Mouse (Mus musculus) midbrain, embryonic 13.5 days (tissue): ENCODE data around the gene Nfe2l3. TPM values are rescaled to one million over a fixed set of nuclear protein-coding genes. Genes with fewer than 3 reads are reported as not detected.

Experiments
- ATAC-seq: fragments of 200-750 bp; cut with Nextera tagmentation; 2 replicates; pipeline ENCODE4 v1.8.0; 2017; ENCODE audit warnings: mild to moderate bottlenecking, moderate TSS enrichment, moderate library complexity
- H3K27ac ChIP-seq: fragments of 300-500 bp; sonication (generic); 2 replicates; pipeline ENCODE4 v1.5.1; 2015; ENCODE audit warnings: inconsistent platforms, mild to moderate bottlenecking, moderate library complexity
- H3K27me3 ChIP-seq: fragments of 300-500 bp; sonication (generic); 2 replicates; pipeline ENCODE4 v1.6.1; 2015; ENCODE audit warnings: mild to moderate bottlenecking, inconsistent platforms
- H3K36me3 ChIP-seq: fragments of 300-500 bp; sonication (generic); 2 replicates; pipeline ENCODE4 v1.6.1; 2015; ENCODE audit warnings: mild to moderate bottlenecking, inconsistent platforms
- H3K4me1 ChIP-seq: fragments of 300-500 bp; sonication (generic); replicated peaks from 2 replicates; pipeline ENCODE4 v1.6.1; 2015; ENCODE audit warnings: inconsistent platforms
- H3K4me2 ChIP-seq: fragments of 300-500 bp; sonication (generic); replicated peaks from 2 replicates; pipeline ENCODE4 v1.6.1; 2015; ENCODE audit warnings: moderate library complexity, mild to moderate bottlenecking, inconsistent platforms
- H3K4me3 ChIP-seq: fragments of 300-500 bp; sonication (generic); replicated peaks from 2 replicates; pipeline ENCODE4 v1.5.1; 2015; ENCODE audit warnings: mild to moderate bottlenecking, inconsistent platforms
- H3K9ac ChIP-seq: fragments of 300-500 bp; sonication (generic); replicated peaks from 2 replicates; pipeline ENCODE4 v1.6.1; 2015; ENCODE audit warnings: mild to moderate bottlenecking, inconsistent platforms
- H3K9me3 ChIP-seq: fragments of 300-500 bp; sonication (generic); 2 replicates; pipeline ENCODE4 v1.6.1; 2016; ENCODE audit warnings: mild to moderate bottlenecking, inconsistent platforms
- WGBS: fragments of 180-500 bp; shearing (Covaris S2); methylation state at CpG from one replicate; pipeline ENCODE4 v1.1.7; 2015; 5-methylcytosine and 5-hydroxymethylcytosine counted together
- polyA plus RNA-seq: library from polyadenylated mRNA; unstranded; fragments of >200 nt; fragmentation: Nextera tagmentation; extraction: Ambion mirVana; gene quantifications from 2 replicates; pipeline ENCODE4 v1.2.1, GENCODE M21; 2015

Gene Nfe2l3
- polyA plus RNA-seq, 1 experiment from 2014 or later: 6.4 TPM

DNA sequence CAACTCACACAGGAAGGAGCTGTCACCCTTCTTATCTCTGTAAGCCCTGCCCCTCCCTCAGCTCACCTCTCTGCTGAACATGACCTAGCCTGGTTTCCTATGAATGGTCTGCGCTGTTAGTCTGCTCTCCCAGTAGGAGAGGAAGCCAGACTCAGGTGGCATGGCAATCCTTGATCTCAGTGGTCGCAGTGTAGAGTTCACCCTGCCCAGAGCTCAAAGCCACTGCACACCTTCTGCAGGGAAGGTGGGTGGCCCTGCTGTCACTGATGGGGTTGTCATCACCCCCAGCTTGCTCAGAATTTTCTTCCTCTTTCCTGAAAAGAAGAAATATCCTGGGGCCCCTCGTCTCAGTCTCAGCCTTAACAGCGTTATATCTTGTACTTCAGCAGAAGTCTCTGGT, 28.0 kb upstream of the Nfe2l3 start:
- Histone ChIP-seq H3K4me2 (no peak overlapping the region), H3K36me3 (no peaks in the 10 kb centered on the region), H3K27me3 (no peaks in the 10 kb centered on the region), H3K4me3 (no peak overlapping the region), H3K9me3 (no peaks in the 10 kb centered on the region), H3K4me1 (no peaks in the 10 kb centered on the region), H3K9ac (no peak overlapping the region), H3K27ac (no peak overlapping the region)
- 81% methylated on average over 4 of the region's 4 CpGs for WGBS
- no peak for ATAC-seq

DNA sequence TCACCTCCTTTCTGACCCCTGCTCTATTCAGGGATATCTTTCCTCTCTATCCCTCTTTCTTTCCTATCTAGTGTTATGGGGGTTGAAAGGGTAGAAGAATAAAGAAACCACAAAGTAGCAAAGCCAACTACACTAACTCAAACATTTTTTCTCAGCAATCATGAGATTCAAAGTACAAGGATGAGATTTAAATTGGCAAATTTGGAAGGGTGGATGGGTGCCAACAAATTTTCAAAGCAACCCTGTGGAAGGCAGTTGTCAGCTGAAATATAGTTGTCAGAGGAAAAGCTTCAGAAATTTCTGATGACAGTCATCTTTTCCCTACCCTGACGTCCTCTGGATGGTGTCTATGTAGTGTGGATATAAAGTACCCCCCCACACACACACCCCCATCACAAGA, 16.0 kb upstream of the Nfe2l3 start:
- no peak overlapping the region for H3K27ac ChIP-seq
- H3K9me3 ChIP-seq: no peaks in the 10 kb centered on the region
- no peaks in the 10 kb centered on the region for H3K4me1 ChIP-seq
- no peak for ATAC-seq
- H3K4me3 ChIP-seq: no peak overlapping the region
- WGBS: 52% methylated on average over 1 of the region's 1 CpGs
- no peaks in the 10 kb centered on the region for H3K27me3 ChIP-seq
- H3K4me2 ChIP-seq: no peak overlapping the region
- no peak overlapping the region for H3K9ac ChIP-seq
- H3K36me3 ChIP-seq: no peaks in the 10 kb centered on the region

DNA sequence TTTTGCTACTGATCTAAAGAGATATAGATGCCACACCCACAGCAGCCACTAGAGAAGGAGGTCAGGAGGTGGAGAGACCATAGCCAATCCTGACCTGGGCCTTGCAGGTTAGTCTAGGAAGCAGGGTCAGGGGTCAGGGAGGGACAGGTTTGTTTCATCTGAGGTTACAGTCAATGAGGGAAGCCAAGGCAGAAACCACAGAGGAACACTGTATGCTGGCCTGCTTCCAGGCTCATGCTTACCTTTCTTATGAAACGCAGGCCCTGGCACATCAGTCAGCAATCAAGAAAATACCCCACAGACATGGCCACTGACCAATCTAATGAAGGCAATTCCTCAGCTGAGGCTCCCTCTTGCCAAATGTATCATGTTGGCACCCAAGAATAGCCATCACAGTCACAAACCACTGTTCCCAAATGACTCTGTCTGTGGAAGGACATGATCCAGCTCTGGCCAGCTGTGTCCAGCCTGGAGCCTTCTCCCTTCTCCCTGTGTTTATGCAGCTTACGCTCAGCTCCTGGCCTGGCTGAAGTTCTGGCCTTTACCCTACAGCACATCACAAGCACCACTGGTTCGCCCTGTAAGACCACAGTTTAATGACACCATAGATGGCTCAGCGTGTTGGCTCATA, 15.0 kb upstream of the Nfe2l3 start:
- Histone ChIP-seq H3K27ac (no peak overlapping the region), H3K36me3 (no peaks in the 10 kb centered on the region), H3K4me3 (no peak overlapping the region), H3K4me2 (no peak overlapping the region), H3K9ac (no peak overlapping the region), H3K9me3 (no peaks in the 10 kb centered on the region), H3K4me1 (no peaks in the 10 kb centered on the region), H3K27me3 (0 out of 2 replicates have a peak, but pooled peaks cover 2% of the 10 kb centered on the region)
- ATAC-seq: no peak
- WGBS: 96% methylated on average over 4 of the region's 4 CpGs

DNA sequence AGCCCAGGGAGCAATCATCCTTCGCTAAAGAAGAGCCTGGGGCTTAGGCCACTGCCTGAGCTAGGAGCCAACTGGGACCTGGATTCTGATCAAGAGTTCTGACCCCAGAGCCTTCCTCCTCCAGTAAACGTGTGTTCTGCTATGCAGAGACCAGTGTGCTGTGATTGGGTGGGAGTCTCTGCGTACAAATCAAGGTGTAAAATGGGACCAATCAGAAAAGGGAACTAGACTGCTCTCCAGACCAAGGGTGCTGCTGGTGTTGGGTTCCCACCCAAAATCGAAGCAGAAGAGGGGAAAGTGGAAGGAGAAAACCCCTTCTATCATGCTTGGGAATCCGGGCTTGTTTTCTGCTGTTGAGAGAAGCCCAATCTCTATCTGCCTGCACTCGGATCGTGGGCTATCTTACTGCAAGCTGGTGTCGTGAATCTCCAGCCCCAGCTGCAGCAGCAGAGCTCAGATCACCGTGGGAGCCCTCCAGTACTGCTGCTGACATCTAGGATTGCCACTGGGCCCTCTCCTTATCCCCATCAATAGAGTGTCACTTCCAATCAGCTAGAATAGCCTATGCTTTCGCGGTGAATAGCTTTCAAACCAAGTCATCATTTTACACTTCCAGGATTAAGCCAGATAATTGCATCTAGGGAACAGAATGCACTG, 8.9 kb upstream of the Nfe2l3 start:
- no peak for ATAC-seq
- 53% methylated on average over 11 of the region's 11 CpGs for WGBS
- no peak overlapping the region for H3K4me2 ChIP-seq

DNA sequence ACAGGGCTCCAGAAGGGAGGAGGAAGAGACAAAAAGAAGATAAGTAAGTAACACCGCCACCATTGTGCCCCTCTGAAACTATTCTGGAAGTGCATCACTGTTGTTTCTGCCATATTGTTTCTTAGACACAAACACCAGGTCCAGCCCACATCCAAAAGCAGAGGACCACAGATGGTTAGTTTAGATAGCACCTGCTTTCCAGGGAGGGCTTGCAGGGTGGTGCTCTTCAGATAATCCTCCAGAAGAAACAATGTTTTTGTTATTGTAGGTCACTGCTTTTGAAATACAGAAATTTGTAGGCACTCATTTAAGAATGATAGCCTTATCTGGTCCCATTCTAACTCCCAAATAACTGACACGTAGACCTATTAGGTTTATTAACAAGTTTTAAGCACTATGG, 7.9 kb upstream of the Nfe2l3 start:
- Histone ChIP-seq H3K9ac (no peak overlapping the region), H3K4me1 (peaks cover 7% of the 10 kb centered on the region; the same call in 1 of the 2 replicates), H3K4me2 (no peak overlapping the region), H3K27ac (no peak overlapping the region), H3K36me3 (no peaks in the 10 kb centered on the region), H3K27me3 (0 out of 2 replicates have a peak, but pooled peaks cover 2% of the 10 kb centered on the region), H3K9me3 (no peaks in the 10 kb centered on the region), H3K4me3 (no peak overlapping the region)
- no peak for ATAC-seq
- 94% methylated on average over 2 of the region's 2 CpGs for WGBS

More for the DNA sequence above, 8.9 kb upstream of the Nfe2l3 start:
- no peaks in the 10 kb centered on the region for H3K9me3 ChIP-seq
- no peak overlapping the region for H3K9ac ChIP-seq
- H3K27me3 ChIP-seq: 0 out of 2 replicates have a peak, but pooled peaks cover 2% of the 10 kb centered on the region
- H3K4me1 ChIP-seq: peaks cover 7% of the 10 kb centered on the region; the same call in 1 of the 2 replicates
- H3K36me3 ChIP-seq: no peaks in the 10 kb centered on the region
- no peak overlapping the region for H3K27ac ChIP-seq
- H3K4me3 ChIP-seq: no peak overlapping the region

DNA sequence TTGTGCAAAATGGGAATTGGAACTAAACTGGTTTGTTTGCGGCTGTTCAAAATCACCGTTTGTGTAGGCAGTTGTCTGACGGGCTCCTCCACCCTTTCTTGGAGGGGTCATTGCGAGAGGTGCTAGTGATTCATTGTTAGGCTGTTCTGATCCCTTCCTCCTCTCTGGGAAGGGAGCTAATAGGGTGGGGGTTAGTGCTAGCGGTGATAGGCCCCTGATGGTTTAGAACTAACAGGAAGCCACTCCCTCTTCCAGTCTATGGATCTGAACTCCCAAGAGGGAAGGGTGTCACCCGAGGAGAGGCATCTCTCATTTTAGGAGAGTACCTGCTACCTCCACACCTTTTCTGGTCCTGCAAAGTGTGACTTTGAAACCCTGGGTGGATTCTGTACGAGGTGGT, 1.8 kb downstream of the Nfe2l3 start:
- Histone ChIP-seq H3K4me2 (peak overlapping the region; percentile 87), H3K9me3 (no peaks in the 10 kb centered on the region), H3K36me3 (no peaks in the 10 kb centered on the region), H3K9ac (no peak overlapping the region), H3K4me3 (peak overlapping the region; percentile 63), H3K27me3 (peaks cover 27% of the 10 kb centered on the region), H3K27ac (no peak overlapping the region), H3K4me1 (peaks cover 26% of the 10 kb centered on the region)
- 37% methylated on average over 7 of the region's 7 CpGs for WGBS
- ATAC-seq: no peak

DNA sequence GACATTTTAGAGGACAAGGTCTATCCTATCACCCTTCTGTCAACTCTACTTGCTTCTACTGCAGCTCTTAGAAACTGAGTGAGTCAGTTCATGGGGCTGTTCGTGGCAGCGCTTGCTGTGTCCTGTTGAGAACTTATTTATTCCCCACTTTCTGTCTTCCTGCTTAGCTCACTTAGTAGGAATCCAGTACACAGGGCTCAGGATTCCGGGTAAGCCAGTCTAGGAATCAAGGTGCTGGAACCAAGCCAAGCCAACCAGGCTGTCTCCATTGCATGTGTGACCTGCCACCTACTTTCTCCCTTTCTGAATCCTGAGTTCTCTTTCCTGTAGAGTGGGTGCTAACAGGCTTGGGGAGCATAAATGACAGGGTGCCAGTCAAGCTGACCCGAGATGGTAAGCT, 5.2 kb downstream of the Nfe2l3 start:
- no peak overlapping the region for H3K4me2 ChIP-seq

DNA sequence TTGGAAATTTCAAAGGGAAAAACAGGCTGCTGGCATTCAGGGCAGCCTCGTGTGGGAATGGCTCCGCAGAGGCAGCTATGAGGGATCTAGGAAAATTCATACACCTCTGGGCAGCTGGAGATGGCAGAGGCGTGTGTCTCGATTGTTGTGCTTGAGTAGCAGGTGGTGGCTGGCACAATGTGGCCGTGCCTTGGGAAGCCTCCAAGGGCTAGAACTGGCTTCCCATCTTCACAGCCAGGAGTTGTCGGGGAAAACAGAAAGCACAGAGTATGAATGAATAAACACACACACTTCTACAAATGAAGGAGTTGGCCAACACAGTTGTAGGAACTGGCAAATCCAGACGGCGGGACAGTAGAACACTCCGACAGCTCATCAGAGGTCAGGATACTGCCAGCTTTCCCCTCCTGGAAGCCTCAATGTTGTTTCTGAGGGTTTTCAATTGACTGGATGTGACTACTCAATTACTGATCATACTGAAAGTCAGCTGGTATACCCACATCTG, 6.4 kb downstream of the Nfe2l3 start:
- Histone ChIP-seq H3K27ac (no peak overlapping the region), H3K36me3 (no peaks in the 10 kb centered on the region), H3K9ac (no peak overlapping the region), H3K4me2 (no peak overlapping the region), H3K4me1 (peaks cover 8% of the 10 kb centered on the region), H3K9me3 (no peaks in the 10 kb centered on the region), H3K27me3 (peaks cover 14% of the 10 kb centered on the region), H3K4me3 (no peak overlapping the region)
- ATAC-seq: no peak
- 85% methylated on average over 9 of the region's 9 CpGs for WGBS

More for the DNA sequence above, 5.2 kb downstream of the Nfe2l3 start:
- Histone ChIP-seq H3K4me1 (peaks cover 20% of the 10 kb centered on the region), H3K9me3 (no peaks in the 10 kb centered on the region), H3K9ac (no peak overlapping the region), H3K36me3 (no peaks in the 10 kb centered on the region), H3K4me3 (no peak overlapping the region), H3K27me3 (peaks cover 24% of the 10 kb centered on the region), H3K27ac (no peak overlapping the region)
- WGBS: 90% methylated on average over 4 of the region's 4 CpGs
- ATAC-seq: no peak

DNA sequence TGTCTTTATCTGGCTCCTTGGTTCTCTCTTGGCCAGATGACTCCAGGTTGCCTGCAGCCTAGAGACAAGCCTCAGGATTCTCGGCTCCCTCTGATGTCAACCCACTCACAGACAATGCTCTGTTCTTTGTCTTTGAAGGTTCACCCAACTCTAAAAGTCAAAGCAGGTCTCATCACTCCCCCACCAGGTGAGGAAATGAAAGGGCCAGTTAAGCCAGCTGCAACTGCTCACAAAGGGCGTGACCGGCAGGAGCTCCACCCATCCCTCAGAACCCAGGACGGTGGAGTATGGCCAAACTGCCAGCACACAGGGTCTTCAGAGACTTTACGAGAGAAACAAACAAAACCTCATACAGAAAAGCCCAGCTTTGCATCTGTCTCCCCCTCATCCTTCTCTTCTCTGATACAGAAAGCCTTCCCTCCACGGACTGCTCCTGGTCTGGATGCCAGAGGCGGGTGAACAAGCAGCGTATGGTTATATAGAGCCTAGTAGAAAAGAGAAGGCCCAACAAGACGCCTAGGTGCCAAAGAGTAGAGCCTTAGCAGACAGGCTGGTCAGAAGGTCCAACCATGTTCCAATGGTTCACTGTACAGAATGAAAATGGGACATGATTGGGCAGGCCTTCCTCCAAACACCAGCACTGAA, 9.8 kb downstream of the Nfe2l3 start:
- Histone ChIP-seq H3K27me3 (no peaks in the 10 kb centered on the region), H3K9me3 (no peaks in the 10 kb centered on the region), H3K4me1 (no peaks in the 10 kb centered on the region), H3K9ac (no peak overlapping the region), H3K4me2 (no peak overlapping the region), H3K27ac (no peak overlapping the region), H3K36me3 (no peaks in the 10 kb centered on the region), H3K4me3 (no peak overlapping the region)
- 68% methylated on average over 9 of the region's 9 CpGs for WGBS
- no peak for ATAC-seq

DNA sequence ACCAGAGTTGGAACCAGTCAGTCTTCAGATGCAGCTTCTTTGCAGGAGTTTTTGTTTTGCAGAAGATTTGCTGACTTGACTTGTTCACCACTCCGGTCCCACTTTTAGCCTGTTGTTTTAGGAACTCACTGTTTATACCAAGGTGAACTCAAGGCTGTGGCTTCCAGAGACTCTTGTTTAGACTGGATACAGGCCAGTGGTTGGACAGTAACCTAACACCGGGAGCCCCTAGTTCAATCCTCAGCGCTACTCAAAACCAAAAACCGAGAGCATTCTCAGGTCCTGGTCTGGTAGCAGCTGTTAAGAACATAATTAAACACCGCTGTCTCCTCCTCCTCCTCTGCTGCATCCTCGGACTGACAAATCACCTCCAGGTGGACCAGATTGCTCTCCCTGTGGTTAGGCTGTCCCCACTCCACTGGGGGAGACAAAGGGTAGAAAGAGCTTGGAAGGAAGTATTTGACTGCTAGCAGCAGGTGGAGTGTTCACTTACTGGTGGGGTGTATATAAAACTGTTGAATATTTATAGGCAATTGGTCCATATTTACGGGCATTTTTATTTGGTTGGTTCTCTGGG, 20.5 kb downstream of the Nfe2l3 start:
- H3K27ac ChIP-seq: no peak overlapping the region
- H3K27me3 ChIP-seq: no peaks in the 10 kb centered on the region
- no peak overlapping the region for H3K9ac ChIP-seq
- H3K4me3 ChIP-seq: no peak overlapping the region
- no peaks in the 10 kb centered on the region for H3K9me3 ChIP-seq
- no peaks in the 10 kb centered on the region for H3K4me1 ChIP-seq
- no peak overlapping the region for H3K4me2 ChIP-seq
- no peak for ATAC-seq
- H3K36me3 ChIP-seq: peaks cover 10% of the 10 kb centered on the region
- WGBS: 79% methylated on average over 7 of the region's 7 CpGs

DNA sequence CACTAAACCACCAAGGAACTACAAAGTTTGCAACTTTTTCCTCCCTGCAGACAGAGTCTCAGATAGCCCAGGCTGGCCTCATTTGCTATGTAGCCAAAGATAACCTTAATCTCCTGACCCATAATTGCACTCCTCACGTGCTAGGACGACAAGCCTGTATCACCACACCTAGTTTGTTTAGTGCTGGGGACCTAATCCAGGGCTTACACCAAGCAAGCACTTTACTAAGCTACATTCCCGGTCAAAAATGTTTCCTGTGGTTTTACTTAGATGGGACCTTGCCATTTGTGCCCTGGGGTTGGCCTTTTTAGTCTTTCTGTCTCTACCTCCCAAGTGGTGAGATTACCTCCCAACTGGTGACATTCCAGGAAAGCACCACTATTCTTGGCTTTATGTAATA, 22.5 kb downstream of the Nfe2l3 start:
- 0 out of 2 replicates have a peak overlapping the region, but pooled peaks have one; percentile 19 for H3K27ac ChIP-seq
- no peak overlapping the region for H3K4me2 ChIP-seq
- ATAC-seq: no peak
- no peaks in the 10 kb centered on the region for H3K4me1 ChIP-seq
- no peak overlapping the region for H3K4me3 ChIP-seq
- H3K27me3 ChIP-seq: no peaks in the 10 kb centered on the region
- no peak overlapping the region for H3K9ac ChIP-seq
- H3K9me3 ChIP-seq: no peaks in the 10 kb centered on the region
- peaks cover 24% of the 10 kb centered on the region for H3K36me3 ChIP-seq
- WGBS: 76% methylated on average over 3 of the region's 3 CpGs

DNA sequence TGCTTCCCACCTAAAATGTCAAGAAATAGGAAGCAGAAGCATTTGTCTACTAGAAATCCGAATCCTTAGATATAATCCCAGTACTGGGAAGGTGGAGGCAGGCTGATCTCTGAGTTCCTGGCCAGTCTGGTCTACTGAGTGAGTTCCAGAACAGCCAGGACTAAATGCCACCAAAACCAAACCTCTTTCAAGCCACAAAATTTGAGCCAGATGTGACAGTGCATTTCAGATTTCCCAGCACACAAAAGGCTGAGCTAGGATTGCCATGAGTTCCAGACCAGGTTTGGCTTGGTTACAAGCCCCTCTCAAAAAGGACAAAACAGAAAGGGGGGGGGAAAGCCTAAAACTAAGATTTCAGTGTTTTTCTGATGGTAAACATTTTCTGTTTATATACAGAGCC, 23.7 kb downstream of the Nfe2l3 start:
- Histone ChIP-seq H3K4me1 (no peaks in the 10 kb centered on the region), H3K4me3 (no peak overlapping the region), H3K9ac (no peak overlapping the region), H3K27me3 (no peaks in the 10 kb centered on the region), H3K36me3 (peaks cover 33% of the 10 kb centered on the region), H3K9me3 (no peaks in the 10 kb centered on the region), H3K27ac (no peak overlapping the region), H3K4me2 (no peak overlapping the region)
- no peak for ATAC-seq
- 92% methylated on average over 1 of the region's 1 CpGs for WGBS
